In the genomic region with DNA sequence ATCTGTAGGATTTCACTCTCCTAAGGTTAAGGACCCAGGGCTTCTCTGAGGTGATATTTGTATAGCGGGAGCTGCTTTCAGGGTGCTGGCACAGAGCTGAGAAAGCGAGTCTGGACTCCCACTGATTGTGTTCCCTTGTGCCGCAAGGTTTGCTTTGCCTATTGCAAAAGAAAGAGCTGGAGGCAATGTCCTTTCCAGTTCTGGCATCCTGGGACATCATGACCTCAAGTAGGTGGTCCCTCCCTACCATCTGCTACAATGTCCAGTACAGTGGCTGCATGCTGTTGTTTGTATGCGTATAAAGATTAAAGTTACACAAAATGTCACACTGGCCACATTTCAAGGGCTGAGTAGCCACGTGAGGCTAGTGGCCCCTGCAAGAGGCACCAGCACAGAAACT, we compare ENCODE assay signal across 36 mouse cellular contexts. TPM values are rescaled to one million over a fixed set of nuclear protein-coding genes. Genes with fewer than 3 reads are reported as not detected.
"Had no signal": no experiment of that assay in that cellular context is flagged by ENCODE, and none has a peak within 500 bp of the region (broad histone marks: within the 10 kb centered on the region; RNA-seq: fewer than 3 reads in every experiment).

No protein-coding gene starts in this region.

- DNase-seq: gastrocnemius, postnatal 10 days; gastrocnemius, postnatal 36 days; heart, adult 11 months; heart, adult 2 months; heart, postnatal 14 days; heart, postnatal 36 days; kidney, adult 11 months; kidney, adult 2 months; kidney, postnatal 10 days; kidney, postnatal 25 days; kidney, postnatal 4 days had no signal

- H3K36me3 ChIP-seq: heart, embryonic 13.5 days; heart, embryonic 15.5 days; hindbrain, embryonic 13.5 days; hindbrain, embryonic 15.5 days; limb, embryonic 10.5 days; limb, embryonic 12.5 days had no signal

- H3K9me3 ChIP-seq: heart, embryonic 13.5 days; heart, embryonic 15.5 days; hindbrain, embryonic 13.5 days; hindbrain, embryonic 15.5 days; limb, embryonic 10.5 days; limb, embryonic 12.5 days had no signal

- ATAC-seq: forebrain, embryonic 16.5 days; hindbrain, postnatal 0 days had no signal

- H3K4me2 ChIP-seq: heart, embryonic 11.5 days; heart, embryonic 15.5 days had no signal

- H3K4me3 ChIP-seq: heart, adult 2 months; heart, embryonic 13.5 days; heart, embryonic 15.5 days; hindbrain, embryonic 13.5 days; hindbrain, embryonic 15.5 days; layer of hippocampus, adult 2 months; left cerebral cortex, adult 2 months; limb, embryonic 12.5 days had no signal

- H3K27ac ChIP-seq: heart, adult 2 months; heart, embryonic 13.5 days; heart, embryonic 15.5 days; hindbrain, embryonic 13.5 days; layer of hippocampus, adult 2 months; left cerebral cortex, adult 2 months; limb, embryonic 10.5 days; limb, embryonic 12.5 days had no signal

- H3K9ac ChIP-seq: heart, embryonic 13.5 days; heart, embryonic 15.5 days; hindbrain, embryonic 13.5 days; hindbrain, embryonic 15.5 days; limb, embryonic 12.5 days had no signal

RNA-seq across cellular contexts. Expression of gene Etnk2, which starts 1.3 kb away (rescaled TPM):
- total RNA-seq: hematopoietic stem cell, adult 5-6 weeks had no signal

RNA-seq across cellular contexts. Expression of gene Ren1, which starts 11.8 kb away (rescaled TPM):
- total RNA-seq: gastrocnemius, postnatal 10 days; gastrocnemius, postnatal 36 days; hematopoietic stem cell, adult 5-6 weeks; layer of hippocampus, adult 2 months; layer of hippocampus, postnatal 25 days; left cerebral cortex, adult 2 months; left cerebral cortex, postnatal 14 days; left cerebral cortex, postnatal 36 days had no signal
- polyA plus RNA-seq: forebrain, embryonic 16.5 days; heart, embryonic 11.5 days; limb, embryonic 10.5 days; limb, embryonic 12.5 days had no signal

RNA-seq across cellular contexts. Expression of gene Kiss1, which starts 40.4 kb away (rescaled TPM):
- total RNA-seq: gastrocnemius, adult 18-20 months; gastrocnemius, postnatal 10 days; gastrocnemius, postnatal 36 days; heart, adult 2 months; heart, postnatal 14 days; heart, postnatal 36 days; hematopoietic stem cell, adult 5-6 weeks; hindbrain, postnatal 0 days; layer of hippocampus, adult 2 months; layer of hippocampus, postnatal 25 days; left cerebral cortex, postnatal 36 days had no signal
- polyA plus RNA-seq: gonadal fat pad, adult 2 months; heart, adult 2 months; heart, embryonic 11.5 days; heart, embryonic 13.5 days; heart, embryonic 15.5 days; heart, postnatal 0 days; hindbrain, embryonic 11.5 days; hindbrain, postnatal 0 days; intestine, embryonic 14.5 days; intestine, embryonic 16.5 days; kidney, adult 2 months; kidney, embryonic 14.5 days; kidney, embryonic 16.5 days; limb, embryonic 10.5 days; limb, embryonic 12.5 days; limb, embryonic 14.5 days had no signal

RNA-seq across cellular contexts. Expression of gene Golt1a, which starts 52.5 kb away (rescaled TPM):
- total RNA-seq: gastrocnemius, adult 18-20 months; gastrocnemius, postnatal 10 days; gastrocnemius, postnatal 36 days; heart, adult 2 months; heart, postnatal 14 days; heart, postnatal 36 days; hematopoietic stem cell, adult 5-6 weeks; hindbrain, postnatal 0 days; layer of hippocampus, adult 2 months; layer of hippocampus, postnatal 10 days; layer of hippocampus, postnatal 25 days had no signal
- polyA plus RNA-seq: forebrain, embryonic 16.5 days; heart, embryonic 11.5 days; heart, embryonic 15.5 days; heart, postnatal 0 days; hindbrain, embryonic 11.5 days; hindbrain, embryonic 13.5 days; hindbrain, embryonic 15.5 days; limb, embryonic 10.5 days; limb, embryonic 12.5 days; limb, embryonic 14.5 days had no signal
